Mouse (Mus musculus) left cerebral cortex, postnatal 25 days (tissue): ENCODE data around the gene Kansl3. TPM values are rescaled to one million over a fixed set of nuclear protein-coding genes. Genes with fewer than 3 reads are reported as not detected.

Source experiments
- DNase-seq, 2 experiments: peaks; one replicate each; pipeline ENCODE4 v3.0.0; 2022; ENCODE audit warnings: low spot score in 2 of 2, mixed read lengths in 1 of 2
- intact Hi-C: fragments of 180-260 bp; cut with DNase I; formaldehyde crosslinking; loops from one replicate; pipeline ENCODE4 v1.15.1; 2025
- microRNA-seq, 2 experiments: library from miRNA; unstranded; fragments of <30 nt; microRNA quantifications; one replicate each; pipeline ENCODE4 v1.2.0; 2022
- total RNA-seq, 2 experiments: library from RNA; stranded (reverse); gene quantifications; 2 replicates each; pipeline ENCODE4 v1.2.3; 2021

Gene Kansl3
- total RNA-seq, 2 experiments from 2014 or later: 60.9 to 62.9 TPM

- intact Hi-C loops: no loop called here
- DNase-seq: no peak
Observed at GRCm38 (mm10) chr1:36299126-36299525, 69.9 kb downstream of the Kansl3 start.

- intact Hi-C loops: no loop called here
- no peak for DNase-seq
Observed at GRCm38 (mm10) chr1:36298107-36298506, 70.9 kb downstream of the Kansl3 start.

- intact Hi-C loops: no loop called here
- no peak for DNase-seq
Observed at GRCm38 (mm10) chr1:36296466-36297149, 72.4 kb downstream of the Kansl3 start.

GRCm38 (mm10) chr1:36294402-36294801 is 74.6 kb downstream of the Kansl3 start:
- no peak for DNase-seq
- intact Hi-C loops: no loop called here

DNA sequence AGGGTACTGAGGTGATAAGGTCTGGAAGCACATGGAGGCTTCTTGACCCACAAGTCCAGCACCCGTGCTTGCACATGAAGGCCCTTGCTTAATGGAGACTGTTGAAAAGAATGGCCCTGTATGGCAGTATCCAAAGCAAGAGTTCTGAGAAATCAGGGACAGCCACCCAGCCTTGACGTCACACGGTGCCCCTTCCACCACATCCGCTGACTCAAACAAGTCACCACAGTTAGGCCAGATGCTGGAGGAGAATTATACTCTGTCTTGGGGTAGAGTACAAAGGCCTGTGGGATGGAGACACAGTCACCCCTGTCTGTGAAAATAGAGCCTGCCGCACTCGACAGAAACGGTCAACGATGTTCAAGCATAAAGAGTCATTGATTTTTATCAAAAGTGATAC is 75.5 kb downstream of the Kansl3 start:
- intact Hi-C loops: no loop called here
- DNase-seq: no peak

Small RNA genes within 50 kb of the gene (microRNA-seq; reads per million reads assigned to microRNA genes)
- gene Mir6898: 0.34 to 0.74 reads per million in 2 experiments

Other genes with a start within 250 kb of the Kansl3 start
- gene Uggt1, start 124.5 kb downstream of the Kansl3 start, total RNA-seq: 10 to 100 TPM; 48.7 to 51.7 TPM
- gene Neurl3, start 94.5 kb downstream of the Kansl3 start, total RNA-seq: under 1 TPM in 1 of 2 experiments, not detected in 1; 0.71 TPM
- gene Arid5a, start 61.4 kb downstream of the Kansl3 start, total RNA-seq: 10 to 100 TPM; 14.9 to 16.4 TPM
- not detected for gene Fer1l5, start 3.1 kb upstream of the Kansl3 start, total RNA-seq
- gene Lman2l, start 76.1 kb upstream of the Kansl3 start, total RNA-seq: 10 to 100 TPM; 41.3 to 46.5 TPM
- 10 to 100 TPM; 13.0 to 13.8 TPM for gene Cnnm4, start 102.4 kb upstream of the Kansl3 start, total RNA-seq
- 10 to 100 TPM; 32.1 to 32.7 TPM for gene Cnnm3, start 142.7 kb upstream of the Kansl3 start, total RNA-seq
- gene Ankrd23, start 167.7 kb upstream of the Kansl3 start, total RNA-seq: 1 to 10 TPM; 6.1 to 6.3 TPM
- not detected for gene Gm42417, start 170.2 kb upstream of the Kansl3 start, total RNA-seq
- 10 to 100 TPM; 11.1 to 13.0 TPM for gene Ankrd39, start 178.3 kb upstream of the Kansl3 start, total RNA-seq
- gene Sema4c, start 189.2 kb upstream of the Kansl3 start, total RNA-seq: 10 to 100 TPM; 16.0 to 16.9 TPM